Mouse (Mus musculus) ES-Bruce4 (cell line): ENCODE measurements around the gene Mdc1. TPM values are rescaled to one million over a fixed set of nuclear protein-coding genes. Genes with fewer than 3 reads are reported as not detected.

Source experiments
- H3K27ac ChIP-seq: 2 replicates; pipeline ENCODE4 v1.5.1; 2012; ENCODE audit warnings: low read length, inconsistent platforms; ENCODE audit not compliant: insufficient read depth
- H3K27me3 ChIP-seq: 2 replicates; pipeline ENCODE4 v1.6.1; 2012; ENCODE audit warnings: mild to moderate bottlenecking, low read length, inconsistent platforms; ENCODE audit not compliant: control insufficient read depth, poor library complexity, insufficient read depth, severe bottlenecking
- H3K36me3 ChIP-seq: 2 replicates; pipeline ENCODE4 v1.6.1; 2012; ENCODE audit warnings: inconsistent platforms, mild to moderate bottlenecking, low read length, moderate library complexity; ENCODE audit not compliant: control insufficient read depth, poor library complexity, insufficient read depth, severe bottlenecking
- H3K4me1 ChIP-seq: one replicate; pipeline ENCODE4 v1.8.1; 2011; ENCODE audit warnings: low read length; ENCODE audit not compliant: control insufficient read depth, insufficient read depth
- H3K4me3 ChIP-seq: 2 replicates; pipeline ENCODE4 v1.5.1; 2011; ENCODE audit warnings: low read depth, mild to moderate bottlenecking, low read length
- H3K9ac ChIP-seq: 2 replicates; pipeline ENCODE4 v1.6.1; 2012; ENCODE audit warnings: low read depth, mild to moderate bottlenecking, inconsistent platforms; ENCODE audit not compliant: poor library complexity, severe bottlenecking
- H3K9me3 ChIP-seq: replicated peaks from 2 replicates; pipeline ENCODE4 v1.6.1; 2012; ENCODE audit warnings: mild to moderate bottlenecking, low read length, inconsistent platforms; ENCODE audit not compliant: control insufficient read depth, poor library complexity, insufficient read depth, severe bottlenecking
- CTCF ChIP-seq: IDR thresholded peaks from one replicate; pipeline ENCODE4 v1.8.1; 2011; ENCODE audit warnings: low read depth, low read length
- EP300 ChIP-seq: IDR thresholded peaks from 2 replicates; pipeline ENCODE4 v1.6.1; 2011; ENCODE audit warnings: low read depth, low read length; ENCODE audit not compliant: insufficient read depth
- POLR2A ChIP-seq: IDR thresholded peaks from one replicate; pipeline ENCODE4 v1.8.1; 2011; ENCODE audit warnings: low read length; ENCODE audit not compliant: insufficient read depth
- polyA plus RNA-seq: library from polyadenylated mRNA; stranded (reverse); fragments of >200 nt; gene quantifications from 2 replicates; pipeline ENCODE4 v1.2.4, GENCODE M21; 2011; ENCODE audit warnings: low read depth; ENCODE audit not compliant: missing spikeins, insufficient read depth, insufficient read length

Mdc1 gene
- polyA plus RNA-seq, 1 experiment = 131 TPM

- no peaks in the 10 kb centered on the region for H3K27me3 ChIP-seq
- H3K27ac ChIP-seq = peak overlapping the region; percentile 22
- H3K9ac ChIP-seq = no peak overlapping the region
- TF ChIP-seq POLR2A (no peak), CTCF (no peak), EP300 (no peak)
- no peaks in the 10 kb centered on the region for H3K9me3 ChIP-seq
- H3K4me3 ChIP-seq = no peak overlapping the region
- no peaks in the 10 kb centered on the region for H3K36me3 ChIP-seq
- H3K4me1 ChIP-seq = peaks cover 14% of the 10 kb centered on the region
Measured at GRCm38 (mm10) chr17:35812736-35813135, 28.6 kb upstream of the Mdc1 start.

GRCm38 (mm10) chr17:35813245-35813647 lies 28.1 kb upstream of the Mdc1 start:
- TF ChIP-seq POLR2A (no peak), CTCF (no peak), EP300 (no peak)
- Histone ChIP-seq H3K9me3 (no peaks in the 10 kb centered on the region), H3K36me3 (no peaks in the 10 kb centered on the region), H3K4me3 (no peak overlapping the region), H3K27ac (peak overlapping the region; percentile 22; the same call in 1 of the 2 replicates), H3K9ac (no peak overlapping the region), H3K27me3 (no peaks in the 10 kb centered on the region), H3K4me1 (peaks cover 14% of the 10 kb centered on the region)

GRCm38 (mm10) chr17:35813653-35814052 lies 27.7 kb upstream of the Mdc1 start:
- Histone ChIP-seq H3K36me3 (no peaks in the 10 kb centered on the region), H3K27me3 (no peaks in the 10 kb centered on the region), H3K4me3 (no peak overlapping the region), H3K4me1 (peaks cover 14% of the 10 kb centered on the region), H3K9ac (no peak overlapping the region), H3K27ac (no peak overlapping the region), H3K9me3 (no peaks in the 10 kb centered on the region)
- TF ChIP-seq CTCF (no peak), POLR2A (no peak), EP300 (no peak)

- no peak overlapping the region for H3K27ac ChIP-seq
- no peaks in the 10 kb centered on the region for H3K36me3 ChIP-seq
- no peaks in the 10 kb centered on the region for H3K27me3 ChIP-seq
Measured at GRCm38 (mm10) chr17:35814678-35815077, 26.6 kb upstream of the Mdc1 start.

GRCm38 (mm10) chr17:35815836-35816235 lies 25.5 kb upstream of the Mdc1 start:
- Histone ChIP-seq H3K4me1 (peaks cover 14% of the 10 kb centered on the region), H3K27ac (no peak overlapping the region), H3K9ac (no peak overlapping the region), H3K27me3 (no peaks in the 10 kb centered on the region), H3K9me3 (no peaks in the 10 kb centered on the region), H3K36me3 (no peaks in the 10 kb centered on the region), H3K4me3 (no peak overlapping the region)
- TF ChIP-seq EP300 (no peak), CTCF (no peak), POLR2A (no peak)

More at GRCm38 (mm10) chr17:35814678-35815077, 26.6 kb upstream of the Mdc1 start:
- Histone ChIP-seq H3K9ac (no peak overlapping the region), H3K9me3 (no peaks in the 10 kb centered on the region), H3K4me3 (no peak overlapping the region), H3K4me1 (peaks cover 13% of the 10 kb centered on the region)
- TF ChIP-seq POLR2A = no peak
- TF ChIP-seq CTCF = no peak
- no peak for TF ChIP-seq EP300

GRCm38 (mm10) chr17:35816686-35817085 lies 24.6 kb upstream of the Mdc1 start:
- H3K9ac ChIP-seq = no peak overlapping the region
- no peaks in the 10 kb centered on the region for H3K9me3 ChIP-seq
- no peak overlapping the region for H3K4me3 ChIP-seq
- TF ChIP-seq CTCF (no peak), POLR2A (no peak), EP300 (no peak)
- H3K27ac ChIP-seq = no peak overlapping the region
- no peaks in the 10 kb centered on the region for H3K36me3 ChIP-seq
- H3K27me3 ChIP-seq = no peaks in the 10 kb centered on the region
- H3K4me1 ChIP-seq = peaks cover 14% of the 10 kb centered on the region
